Mouse (Mus musculus): Measurements from ENCODE around the gene Tesc. TPM values are rescaled to one million over a fixed set of nuclear protein-coding genes. Genes with fewer than 3 reads are reported as not detected.

Gene Tesc
- polyA plus RNA-seq, 1 experiment = 48.4 TPM

DNA sequence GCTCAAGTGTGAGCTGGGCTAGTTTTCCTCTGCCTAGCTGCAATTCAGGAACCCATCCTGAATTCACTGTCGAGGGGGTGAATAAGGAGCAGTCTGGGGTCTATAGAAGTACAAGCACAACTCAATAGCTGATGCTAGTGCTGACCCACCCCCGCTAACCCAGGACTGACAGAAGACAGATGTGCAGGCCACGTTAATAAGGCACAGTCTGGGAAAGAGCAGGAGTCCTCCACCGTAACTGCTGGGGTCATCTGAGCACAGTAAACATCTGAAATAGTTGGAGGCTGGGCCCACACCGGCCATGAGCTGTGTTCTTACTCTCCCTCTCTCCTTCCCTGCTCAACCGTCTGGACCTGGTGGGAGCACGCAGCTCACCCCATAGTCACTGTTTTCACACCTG, 59.4 kb downstream of the Tesc start:
- 90% methylated on average over 7 of the region's 7 CpGs for WGBS
- Histone ChIP-seq H3K27me3 (ENCODE audit: control insufficient read depth, insufficient read depth, low read length) (no peaks in the 10 kb centered on the region), H3K4me1 (replicated peaks; ENCODE audit: control insufficient read depth, insufficient read depth, low read length) (peaks cover 73% of the 10 kb centered on the region), H3K4me3 (ENCODE audit: control insufficient read depth, insufficient read depth, low read length) (no peak overlapping the region), H3K27ac (ENCODE audit: control insufficient read depth, insufficient read depth, low read length) (no peak overlapping the region), H3K36me3 (ENCODE audit: control insufficient read depth, insufficient read depth, low read length) (no peaks in the 10 kb centered on the region)
- TF ChIP-seq CTCF (IDR thresholded peaks at IDR 0.05; ENCODE audit: borderline replicate concordance, control insufficient read depth, extremely low read depth, insufficient read depth, low read length, poor library complexity) (no peak), POLR2A (IDR thresholded peaks at IDR 0.05; ENCODE audit: control insufficient read depth, extremely low read depth, insufficient read depth, low read length, poor library complexity) (no peak)
- no peak for DNase-seq

- peaks cover 55% of the 10 kb centered on the region for H3K4me1 ChIP-seq (replicated peaks; ENCODE audit: control insufficient read depth, insufficient read depth, low read length)
- H3K27me3 ChIP-seq (ENCODE audit: control insufficient read depth, insufficient read depth, low read length) = no peaks in the 10 kb centered on the region
- WGBS = 77% methylated on average over 7 of the region's 7 CpGs
- no peak overlapping the region for H3K27ac ChIP-seq (ENCODE audit: control insufficient read depth, insufficient read depth, low read length)
- no peak for DNase-seq
- no peak for TF ChIP-seq CTCF (IDR thresholded peaks at IDR 0.05; ENCODE audit: borderline replicate concordance, control insufficient read depth, extremely low read depth, insufficient read depth, low read length, poor library complexity)
- no peak for TF ChIP-seq POLR2A (IDR thresholded peaks at IDR 0.05; ENCODE audit: control insufficient read depth, extremely low read depth, insufficient read depth, low read length, poor library complexity)
- H3K4me3 ChIP-seq (ENCODE audit: control insufficient read depth, insufficient read depth, low read length) = no peak overlapping the region
- no peaks in the 10 kb centered on the region for H3K36me3 ChIP-seq (ENCODE audit: control insufficient read depth, insufficient read depth, low read length)
Measured at GRCm38 (mm10) chr5:118089102-118089501, 61.6 kb downstream of the Tesc start.

- TF ChIP-seq POLR2A (IDR thresholded peaks at IDR 0.05; ENCODE audit: control insufficient read depth, extremely low read depth, insufficient read depth, low read length, poor library complexity) (no peak), CTCF (IDR thresholded peaks at IDR 0.05; ENCODE audit: borderline replicate concordance, control insufficient read depth, extremely low read depth, insufficient read depth, low read length, poor library complexity) (no peak)
- Histone ChIP-seq H3K27ac (ENCODE audit: control insufficient read depth, insufficient read depth, low read length) (peak overlapping the region; percentile 18; the same call in 1 of the 2 replicates), H3K36me3 (ENCODE audit: control insufficient read depth, insufficient read depth, low read length) (no peaks in the 10 kb centered on the region), H3K4me1 (replicated peaks; ENCODE audit: control insufficient read depth, insufficient read depth, low read length) (peaks cover 46% of the 10 kb centered on the region), H3K4me3 (ENCODE audit: control insufficient read depth, insufficient read depth, low read length) (no peak overlapping the region), H3K27me3 (ENCODE audit: control insufficient read depth, insufficient read depth, low read length) (no peaks in the 10 kb centered on the region)
- WGBS = 69% methylated on average over 6 of the region's 6 CpGs
- DNase-seq = peak; percentile 44
Measured at GRCm38 (mm10) chr5:118090101-118090500, 62.6 kb downstream of the Tesc start.

GRCm38 (mm10) chr5:118090837-118091236, 63.3 kb downstream of the Tesc start:
- peaks cover 39% of the 10 kb centered on the region for H3K4me1 ChIP-seq (replicated peaks; ENCODE audit: control insufficient read depth, insufficient read depth, low read length)
- peak; percentile 74 for DNase-seq
- no peaks in the 10 kb centered on the region for H3K27me3 ChIP-seq (ENCODE audit: control insufficient read depth, insufficient read depth, low read length)
- no peaks in the 10 kb centered on the region for H3K36me3 ChIP-seq (ENCODE audit: control insufficient read depth, insufficient read depth, low read length)
- 98% methylated on average over 2 of the region's 2 CpGs for whole genome bisulfite sequencing
- TF ChIP-seq CTCF (IDR thresholded peaks at IDR 0.05; ENCODE audit: borderline replicate concordance, control insufficient read depth, extremely low read depth, insufficient read depth, low read length, poor library complexity) (peak; percentile 66; the same call in 1 of the 2 replicates), POLR2A (IDR thresholded peaks at IDR 0.05; ENCODE audit: control insufficient read depth, extremely low read depth, insufficient read depth, low read length, poor library complexity) (no peak)
- H3K4me3 ChIP-seq (ENCODE audit: control insufficient read depth, insufficient read depth, low read length) = no peak overlapping the region
- no peak overlapping the region for H3K27ac ChIP-seq (ENCODE audit: control insufficient read depth, insufficient read depth, low read length)

- WGBS = 77% methylated on average over 11 of the region's 11 CpGs
- H3K27ac ChIP-seq (ENCODE audit: control insufficient read depth, insufficient read depth, low read length) = no peak overlapping the region
- no peaks in the 10 kb centered on the region for H3K27me3 ChIP-seq (ENCODE audit: control insufficient read depth, insufficient read depth, low read length)
- H3K4me1 ChIP-seq (replicated peaks; ENCODE audit: control insufficient read depth, insufficient read depth, low read length) = peaks cover 23% of the 10 kb centered on the region
- TF ChIP-seq POLR2A (IDR thresholded peaks at IDR 0.05; ENCODE audit: control insufficient read depth, extremely low read depth, insufficient read depth, low read length, poor library complexity) (no peak), CTCF (IDR thresholded peaks at IDR 0.05; ENCODE audit: borderline replicate concordance, control insufficient read depth, extremely low read depth, insufficient read depth, low read length, poor library complexity) (0 out of 2 replicates have a peak, but pooled peaks have one; percentile 13)
- no peaks in the 10 kb centered on the region for H3K36me3 ChIP-seq (ENCODE audit: control insufficient read depth, insufficient read depth, low read length)
- no peak for DNase-seq
- H3K4me3 ChIP-seq (ENCODE audit: control insufficient read depth, insufficient read depth, low read length) = no peak overlapping the region
Measured at GRCm38 (mm10) chr5:118093321-118094035, 65.9 kb downstream of the Tesc start.

GRCm38 (mm10) chr5:118095433-118095832, 67.9 kb downstream of the Tesc start:
- WGBS = 95% methylated on average over 11 of the region's 11 CpGs
- H3K27ac ChIP-seq (ENCODE audit: control insufficient read depth, insufficient read depth, low read length) = no peak overlapping the region
- DNase-seq = no peak
- H3K27me3 ChIP-seq (ENCODE audit: control insufficient read depth, insufficient read depth, low read length) = no peaks in the 10 kb centered on the region
- no peak for TF ChIP-seq POLR2A (IDR thresholded peaks at IDR 0.05; ENCODE audit: control insufficient read depth, extremely low read depth, insufficient read depth, low read length, poor library complexity)
- TF ChIP-seq CTCF (IDR thresholded peaks at IDR 0.05; ENCODE audit: borderline replicate concordance, control insufficient read depth, extremely low read depth, insufficient read depth, low read length, poor library complexity) = no peak
- H3K4me1 ChIP-seq (replicated peaks; ENCODE audit: control insufficient read depth, insufficient read depth, low read length) = peaks cover 14% of the 10 kb centered on the region
- no peaks in the 10 kb centered on the region for H3K36me3 ChIP-seq (ENCODE audit: control insufficient read depth, insufficient read depth, low read length)
- no peak overlapping the region for H3K4me3 ChIP-seq (ENCODE audit: control insufficient read depth, insufficient read depth, low read length)
